Mouse (Mus musculus): ENCODE results near the gene Gm21310. TPM values are rescaled to one million over a fixed set of nuclear protein-coding genes. Genes with fewer than 3 reads are reported as not detected.
"Not testable (repeated sequence)": the region's sequence is repeated elsewhere in the genome, so short reads cannot be mapped to it uniquely, and the experiment has no call there.

Gm21310 gene
- total RNA-seq (2014; fragmentation: Nextera tagmentation) (not detected in 2 replicates), total RNA-seq (2017) (not detected in 2 replicates)

DNA sequence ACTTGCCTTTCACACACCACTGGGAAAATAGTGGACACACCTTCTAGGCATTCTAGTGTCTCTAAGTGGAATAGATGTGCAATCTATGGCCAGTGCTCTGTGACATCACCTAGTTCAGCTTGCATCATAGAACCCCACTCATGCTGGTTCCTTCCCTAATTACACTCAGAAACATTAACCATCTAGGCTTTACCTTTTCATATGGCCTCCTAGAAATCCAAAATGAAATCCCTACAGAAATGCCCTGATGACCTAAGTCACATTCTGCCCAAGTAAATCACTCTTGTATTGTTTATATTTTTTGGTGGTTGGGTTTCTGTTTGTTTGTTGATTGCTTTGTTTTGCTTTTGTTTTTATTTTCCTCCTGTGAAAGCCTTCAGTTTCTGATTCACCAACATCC, at the start of gene Gm21310:
Gene Gm21310 (minus strand): TSS at position 101 of the 400 bp plus-strand sequence.
- not testable (repeated sequence) for ATAC-seq (replicated peaks; ENCODE audit: poor library complexity, severe bottlenecking)

Other genes starting within 250 kb of the Gm21310 start
- gene Gm20834, start 177.4 kb upstream of the Gm21310 start, total RNA-seq (2014; fragmentation: Nextera tagmentation): not detected in 2 replicates
- not detected in 2 replicates for gene Gm20834, start 177.4 kb upstream of the Gm21310 start, total RNA-seq (2017)